Mouse (Mus musculus) lung, postnatal 0 days (tissue): ENCODE results near the gene Tada3.

Experiments used
- CTCF ChIP-seq: IDR thresholded peaks from 2 replicates; pipeline ENCODE4 v1.5.1; 2016; ENCODE audit warnings: antibody characterized with exemption, mild to moderate bottlenecking
- EP300 ChIP-seq: IDR thresholded peaks from 2 replicates; pipeline ENCODE4 v1.6.1; 2016; ENCODE audit warnings: antibody characterized with exemption, mild to moderate bottlenecking, control low read depth

DNA sequence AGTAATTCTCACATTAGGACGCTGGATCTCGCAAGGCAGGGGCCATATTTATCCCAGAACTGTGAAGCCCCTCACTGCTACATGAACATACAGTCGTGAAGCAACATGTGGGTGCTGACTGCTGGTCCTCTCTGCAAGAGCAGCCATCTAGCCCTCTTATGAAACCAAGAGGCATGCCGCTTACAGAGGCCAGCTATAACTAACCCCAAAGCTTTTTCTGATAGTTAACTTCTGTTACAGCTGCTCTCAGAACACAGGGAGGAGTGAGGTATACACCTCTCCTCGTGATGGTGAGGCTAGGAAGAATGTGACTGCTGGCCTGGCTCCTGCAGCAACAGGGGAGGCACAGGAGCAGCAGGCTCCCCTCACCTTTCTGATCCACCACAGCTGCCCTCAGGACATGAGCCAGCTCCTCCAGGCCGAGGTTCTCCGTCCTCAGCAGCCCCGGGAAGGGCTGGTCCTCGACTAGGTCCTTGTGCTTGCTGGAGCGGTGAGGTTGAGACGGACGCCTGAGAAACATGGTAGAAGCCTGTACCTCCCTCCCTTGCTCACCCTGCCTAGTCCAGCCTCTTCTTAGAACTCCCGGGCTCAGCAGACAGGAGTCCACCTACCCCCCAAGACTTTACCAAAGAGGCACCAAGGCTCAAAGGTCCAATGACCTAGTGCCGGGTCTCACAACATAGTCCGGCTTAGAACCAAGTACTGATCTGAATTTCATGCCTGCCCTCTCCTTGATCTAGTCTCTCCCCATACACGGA lies 40.9 kb upstream of the Tada3 start:
- no peak for TF ChIP-seq CTCF
- TF ChIP-seq EP300: no peak
